Mouse (Mus musculus): ENCODE measurements around the gene Stambpl1. TPM values are rescaled to one million over a fixed set of nuclear protein-coding genes. Genes with fewer than 3 reads are reported as not detected.

Gene Stambpl1
- polyA plus RNA-seq, 1 experiment from 2014 or later, result 7.5 TPM

DNA sequence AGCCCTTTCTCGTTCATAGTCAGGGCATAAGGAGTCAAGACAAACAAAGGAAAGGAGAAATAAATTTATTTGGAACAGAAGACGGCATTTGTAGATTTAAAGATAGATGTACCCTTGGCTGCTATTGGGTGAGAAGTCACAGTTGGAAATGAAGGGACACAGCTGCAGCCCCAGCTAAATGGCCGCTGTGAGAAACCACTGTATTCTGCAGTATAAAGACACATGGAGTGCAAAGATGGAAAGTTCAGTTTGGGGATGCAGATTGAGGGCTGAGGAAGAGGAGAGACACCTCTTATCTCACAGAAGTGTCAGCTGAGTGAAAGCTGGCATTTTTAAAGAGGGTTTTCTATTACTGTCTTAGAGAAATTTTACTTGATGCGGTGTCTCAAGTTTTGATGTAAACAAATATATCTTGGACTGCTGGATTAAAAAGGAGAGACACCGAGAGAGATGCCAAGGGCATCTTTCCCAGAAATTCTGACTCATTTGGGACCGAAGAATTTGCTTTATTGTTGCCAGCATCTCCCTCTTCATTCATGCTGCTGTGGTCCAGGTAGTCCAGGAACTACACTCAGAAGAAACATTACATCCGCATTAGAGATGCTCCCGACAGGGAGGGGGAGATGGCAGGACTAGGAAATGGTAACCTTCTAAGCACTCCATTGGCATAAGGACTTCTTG, 14.9 kb downstream of the Stambpl1 start:
- H3K9ac ChIP-seq (replicated peaks; ENCODE audit: low read depth), result no peak overlapping the region
- no peak for ATAC-seq
- WGBS, result 56% methylated on average over 8 of the region's 8 CpGs
- H3K9me3 ChIP-seq (ENCODE audit: low read length), result no peaks in the 10 kb centered on the region
- no peak for TF ChIP-seq EP300 (IDR thresholded peaks at IDR 0.05)
- TF ChIP-seq CTCF (IDR thresholded peaks at IDR 0.05), result no peak
- peaks cover 4% of the 10 kb centered on the region; the same call in 1 of the 2 replicates for H3K4me1 ChIP-seq (ENCODE audit: insufficient read depth, low read depth, low read length)
- no peak overlapping the region for H3K27ac ChIP-seq (ENCODE audit: low read length)
- H3K4me3 ChIP-seq (ENCODE audit: low read depth, low read length), result no peak overlapping the region
- H3K27me3 ChIP-seq (replicated peaks; ENCODE audit: insufficient read depth, low read length), result no peaks in the 10 kb centered on the region
- no peaks in the 10 kb centered on the region for H3K36me3 ChIP-seq (ENCODE audit: insufficient read depth, low read length)
- peak; percentile 24 for DNase-seq (ENCODE audit: low spot score)
- no peak overlapping the region for H3K4me2 ChIP-seq (replicated peaks; ENCODE audit: low read depth, low read length)

DNA sequence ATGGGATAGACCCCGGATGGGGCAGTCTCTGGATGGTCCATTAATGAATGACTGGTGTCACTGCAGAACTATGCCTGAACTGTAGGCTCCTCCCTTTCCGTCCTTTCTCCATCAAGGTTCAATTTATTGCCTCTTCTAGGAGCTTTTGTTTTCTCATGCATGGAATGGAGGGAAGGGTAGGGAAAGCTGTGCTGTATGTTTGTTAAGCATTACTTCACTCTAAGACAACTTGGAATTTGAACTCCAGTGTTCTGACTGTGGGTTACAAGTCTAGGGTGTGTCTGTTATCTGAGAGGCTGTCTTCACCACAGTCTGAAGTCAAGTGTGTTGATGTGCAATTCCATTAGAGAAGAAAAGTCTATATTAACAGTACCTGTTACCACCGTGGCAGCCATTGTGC, 17.0 kb downstream of the Stambpl1 start:
- DNase-seq (ENCODE audit: low spot score), result no peak
- Histone ChIP-seq H3K4me1 (ENCODE audit: insufficient read depth, low read depth, low read length) (peaks cover 4% of the 10 kb centered on the region; the same call in 1 of the 2 replicates), H3K4me3 (ENCODE audit: low read depth, low read length) (no peak overlapping the region), H3K27me3 (replicated peaks; ENCODE audit: insufficient read depth, low read length) (no peaks in the 10 kb centered on the region), H3K4me2 (replicated peaks; ENCODE audit: low read depth, low read length) (no peak overlapping the region), H3K9ac (replicated peaks; ENCODE audit: low read depth) (no peak overlapping the region), H3K27ac (ENCODE audit: low read length) (no peak overlapping the region), H3K36me3 (ENCODE audit: insufficient read depth, low read length) (no peaks in the 10 kb centered on the region), H3K9me3 (ENCODE audit: low read length) (no peaks in the 10 kb centered on the region)
- WGBS, result 72% methylated on average over 3 of the region's 3 CpGs
- TF ChIP-seq CTCF (IDR thresholded peaks at IDR 0.05), result no peak
- ATAC-seq, result no peak

DNA sequence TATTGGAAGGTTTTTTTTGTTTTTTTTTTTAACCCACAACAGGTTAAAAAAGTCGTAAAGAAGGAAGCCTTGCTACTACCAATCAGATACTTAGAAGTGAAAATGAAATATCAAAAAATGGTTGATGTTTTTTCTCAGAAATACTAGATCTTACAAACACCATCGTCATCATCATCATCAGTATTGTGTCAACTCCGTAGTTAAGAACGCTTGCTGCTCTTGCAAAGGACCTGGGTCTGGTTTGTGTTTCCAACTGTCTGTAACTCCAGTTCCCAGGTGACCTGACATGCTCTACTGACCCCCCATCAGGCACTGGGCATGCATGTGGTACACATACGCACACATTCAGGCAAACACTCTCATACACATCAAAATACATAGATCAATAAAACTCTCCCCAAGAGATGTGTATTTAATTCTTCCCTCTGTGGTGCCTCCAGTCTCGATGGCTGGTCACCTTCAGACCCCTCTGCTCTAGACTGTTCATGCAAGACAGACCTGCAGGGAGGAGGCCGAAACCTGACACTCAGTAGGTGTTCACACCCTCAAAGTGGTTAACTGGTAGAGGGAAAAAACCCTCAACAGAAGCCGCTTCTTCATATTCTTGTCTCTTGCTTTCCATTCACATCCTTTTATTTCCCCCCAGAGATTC, 18.0 kb downstream of the Stambpl1 start:
- Histone ChIP-seq H3K4me2 (replicated peaks; ENCODE audit: low read depth, low read length) (no peak overlapping the region), H3K9me3 (ENCODE audit: low read length) (no peaks in the 10 kb centered on the region), H3K4me1 (ENCODE audit: insufficient read depth, low read depth, low read length) (peaks cover 4% of the 10 kb centered on the region; the same call in 1 of the 2 replicates), H3K36me3 (ENCODE audit: insufficient read depth, low read length) (no peaks in the 10 kb centered on the region), H3K9ac (replicated peaks; ENCODE audit: low read depth) (no peak overlapping the region), H3K27me3 (replicated peaks; ENCODE audit: insufficient read depth, low read length) (no peaks in the 10 kb centered on the region), H3K27ac (ENCODE audit: low read length) (no peak overlapping the region), H3K4me3 (ENCODE audit: low read depth, low read length) (no peak overlapping the region)
- 88% methylated on average over 8 of the region's 8 CpGs for WGBS
- no peak for DNase-seq (ENCODE audit: low spot score)
- no peak for ATAC-seq
- no peak for TF ChIP-seq CTCF (IDR thresholded peaks at IDR 0.05)
- TF ChIP-seq EP300 (IDR thresholded peaks at IDR 0.05), result no peak

DNA sequence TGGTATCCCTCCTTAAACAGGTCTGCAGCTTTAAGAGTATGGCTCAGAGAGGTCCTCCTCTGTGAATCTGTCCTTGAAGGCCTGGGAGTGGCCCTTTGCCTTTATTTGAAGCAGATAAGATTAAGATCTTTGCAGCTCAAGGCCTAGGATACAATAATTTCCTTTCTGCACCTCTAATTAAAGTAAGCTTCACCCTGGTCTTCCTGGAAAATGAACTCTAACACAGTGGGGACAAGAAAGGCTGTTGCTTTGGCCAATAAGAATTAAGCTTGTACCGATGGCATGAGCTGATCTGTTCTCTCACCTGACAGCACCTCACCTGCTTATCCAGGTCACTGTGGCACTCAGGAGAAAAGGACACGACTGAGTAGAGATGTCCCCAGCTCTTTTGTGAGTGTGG, 18.8 kb downstream of the Stambpl1 start:
- Histone ChIP-seq H3K4me2 (replicated peaks; ENCODE audit: low read depth, low read length) (no peak overlapping the region), H3K4me3 (ENCODE audit: low read depth, low read length) (no peak overlapping the region), H3K9ac (replicated peaks; ENCODE audit: low read depth) (no peak overlapping the region), H3K4me1 (ENCODE audit: insufficient read depth, low read depth, low read length) (peaks cover 4% of the 10 kb centered on the region; the same call in 1 of the 2 replicates), H3K27ac (ENCODE audit: low read length) (no peak overlapping the region), H3K36me3 (ENCODE audit: insufficient read depth, low read length) (no peaks in the 10 kb centered on the region), H3K27me3 (replicated peaks; ENCODE audit: insufficient read depth, low read length) (no peaks in the 10 kb centered on the region), H3K9me3 (ENCODE audit: low read length) (no peaks in the 10 kb centered on the region)
- ATAC-seq (no peak), DNase-seq (ENCODE audit: low spot score) (no peak)
- no peak for TF ChIP-seq CTCF (IDR thresholded peaks at IDR 0.05)
- TF ChIP-seq EP300 (IDR thresholded peaks at IDR 0.05), result no peak
- whole genome bisulfite sequencing, result 67% methylated on average over 2 of the region's 2 CpGs

DNA sequence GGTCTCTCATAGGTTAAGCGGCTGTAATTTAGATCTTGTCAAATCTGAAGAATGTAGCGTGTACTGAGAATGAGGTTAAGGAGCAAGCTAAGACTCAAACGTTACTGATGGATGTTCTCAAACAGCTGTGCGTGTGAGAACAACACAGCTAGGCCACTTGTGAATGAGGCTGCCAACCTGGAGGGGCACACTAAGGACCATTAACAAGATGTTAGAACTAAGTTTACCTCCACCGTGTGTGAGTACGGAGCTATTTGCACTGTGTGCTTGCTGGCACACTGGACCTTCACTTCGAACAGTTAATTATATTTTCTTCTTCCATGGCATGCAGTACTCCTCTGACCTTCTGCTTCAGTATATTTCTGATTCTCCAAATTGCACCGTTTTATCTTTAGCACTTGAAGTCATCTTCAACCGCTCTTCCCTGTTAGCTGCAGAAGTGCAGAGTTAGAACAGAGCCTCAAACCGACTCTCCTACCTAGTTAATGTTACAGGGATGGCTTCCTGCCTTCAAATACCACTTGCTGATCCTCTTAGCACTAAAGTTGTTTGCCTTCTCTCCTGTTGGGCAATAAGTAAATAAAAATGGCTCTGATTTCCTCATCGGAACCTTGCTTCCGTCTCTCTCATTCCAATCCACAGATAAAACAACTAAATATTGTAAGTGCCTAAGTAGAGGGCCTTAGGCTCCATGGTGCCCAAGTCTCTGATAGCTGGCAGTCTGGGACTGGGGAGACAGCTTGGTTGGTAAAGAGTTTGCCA, 20.6 kb downstream of the Stambpl1 start:
- Histone ChIP-seq H3K27ac (ENCODE audit: low read length) (no peak overlapping the region), H3K27me3 (replicated peaks; ENCODE audit: insufficient read depth, low read length) (no peaks in the 10 kb centered on the region), H3K9ac (replicated peaks; ENCODE audit: low read depth) (no peak overlapping the region), H3K36me3 (ENCODE audit: insufficient read depth, low read length) (no peaks in the 10 kb centered on the region), H3K4me1 (ENCODE audit: insufficient read depth, low read depth, low read length) (peaks cover 4% of the 10 kb centered on the region; the same call in 1 of the 2 replicates), H3K4me2 (replicated peaks; ENCODE audit: low read depth, low read length) (no peak overlapping the region), H3K9me3 (ENCODE audit: low read length) (no peaks in the 10 kb centered on the region), H3K4me3 (ENCODE audit: low read depth, low read length) (no peak overlapping the region)
- DNase-seq (ENCODE audit: low spot score), result peak; percentile 81
- peak; percentile 89 for ATAC-seq
- 51% methylated on average over 12 of the region's 12 CpGs for WGBS
- TF ChIP-seq CTCF (IDR thresholded peaks at IDR 0.05) (no peak), EP300 (IDR thresholded peaks at IDR 0.05) (peak; percentile 74)

DNA sequence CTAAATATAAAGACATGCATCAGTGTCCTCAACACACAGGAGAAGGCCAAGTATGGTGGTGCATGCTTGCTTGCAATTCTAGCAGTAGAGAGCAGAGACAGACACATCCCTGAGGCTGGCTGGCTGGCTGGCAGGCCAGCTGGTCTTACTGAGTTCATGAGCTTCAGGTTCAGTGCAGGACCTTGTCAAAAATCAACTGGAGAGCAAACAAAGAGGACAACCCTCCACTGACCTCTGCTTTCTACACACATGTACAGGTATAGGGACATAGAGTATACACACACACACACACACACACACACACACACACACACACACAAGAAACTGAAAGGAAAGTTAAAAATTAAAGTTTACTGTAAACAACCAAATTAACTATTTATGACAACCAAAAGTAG, 21.2 kb downstream of the Stambpl1 start:
- Histone ChIP-seq H3K4me1 (ENCODE audit: insufficient read depth, low read depth, low read length) (peaks cover 4% of the 10 kb centered on the region; the same call in 1 of the 2 replicates), H3K9me3 (ENCODE audit: low read length) (no peaks in the 10 kb centered on the region), H3K27me3 (replicated peaks; ENCODE audit: insufficient read depth, low read length) (no peaks in the 10 kb centered on the region), H3K4me2 (replicated peaks; ENCODE audit: low read depth, low read length) (no peak overlapping the region), H3K9ac (replicated peaks; ENCODE audit: low read depth) (no peak overlapping the region), H3K27ac (ENCODE audit: low read length) (no peak overlapping the region), H3K36me3 (ENCODE audit: insufficient read depth, low read length) (no peaks in the 10 kb centered on the region), H3K4me3 (ENCODE audit: low read depth, low read length) (no peak overlapping the region)
- ATAC-seq (no peak), DNase-seq (ENCODE audit: low spot score) (no peak)
- TF ChIP-seq CTCF (IDR thresholded peaks at IDR 0.05), result no peak

Measured in lung, postnatal 0 days (tissue).